ENCODE assay signal across 8 mouse cellular contexts in the genomic region with DNA sequence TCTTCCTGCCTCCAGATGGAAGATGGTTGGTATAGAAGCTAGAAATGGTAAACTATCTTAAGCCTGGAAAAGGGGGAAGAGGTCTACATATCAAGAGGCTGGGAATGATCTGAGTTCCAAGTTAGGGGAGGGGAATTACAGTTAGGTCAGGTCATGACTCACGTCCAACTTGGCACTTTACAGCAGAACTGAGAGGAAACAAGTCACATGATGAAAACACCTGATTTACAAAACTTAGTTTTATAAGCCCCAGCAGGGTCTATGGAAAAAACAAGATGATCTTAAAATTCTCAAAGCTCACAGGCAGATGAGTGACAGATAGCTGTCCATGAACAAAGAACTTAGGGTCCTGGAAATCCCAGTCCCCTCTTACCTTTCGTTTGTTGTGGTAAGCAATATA. TPM values are rescaled to one million over a fixed set of nuclear protein-coding genes. Genes with fewer than 3 reads are reported as not detected.
DNase-seq lines count a peak whose midpoint lies in the region; ATAC-seq and TF ChIP-seq lines count a peak whose summit lies in the region.

No protein-coding gene starts in this region.

- intact Hi-C loops in left cerebral cortex, adult 2 months (cut with DNase I), result no loop called here
- intact Hi-C loops in left cerebral cortex, postnatal 14 days (cut with DNase I), result no loop called here

- H3K4me3 ChIP-seq in left cerebral cortex, adult 2 months, result peak overlapping the region; percentile 73
- peak overlapping the region; percentile 80; the same call in 1 of the 2 replicates for H3K4me3 ChIP-seq in embryonic facial prominence, embryonic 11.5 days (ENCODE audit: low read depth, low read length)
- H3K4me3 ChIP-seq in intestine, embryonic 16.5 days (ENCODE audit: low read length), result peak overlapping the region; percentile 91
- peak overlapping the region; percentile 73 for H3K4me3 ChIP-seq in neural tube, embryonic 14.5 days (ENCODE audit: low read depth, low read length)

- H3K4me2 ChIP-seq in embryonic facial prominence, embryonic 11.5 days (ENCODE audit: low read depth, low read length), result peak overlapping the region; percentile 91
- H3K4me2 ChIP-seq in intestine, embryonic 16.5 days (ENCODE audit: low read depth, low read length), result peak overlapping the region; percentile 78
- peak overlapping the region; percentile 90 for H3K4me2 ChIP-seq in neural tube, embryonic 14.5 days (ENCODE audit: low read depth, low read length)

- H3K9me3 ChIP-seq in embryonic facial prominence, embryonic 11.5 days (replicated peaks; ENCODE audit: control insufficient read depth, low read length), result no peaks in the 10 kb centered on the region
- H3K9me3 ChIP-seq in intestine, embryonic 16.5 days (ENCODE audit: control insufficient read depth, low read length), result no peaks in the 10 kb centered on the region
- no peaks in the 10 kb centered on the region for H3K9me3 ChIP-seq in neural tube, embryonic 14.5 days (ENCODE audit: control insufficient read depth, low read length)

- peaks cover 4% of the 10 kb centered on the region; the same call in 1 of the 2 replicates for H3K4me1 ChIP-seq in embryonic facial prominence, embryonic 11.5 days (ENCODE audit: control insufficient read depth, insufficient read depth, low read length)
- H3K4me1 ChIP-seq in intestine, embryonic 16.5 days (ENCODE audit: control insufficient read depth, insufficient read depth, low read length), result peaks cover 28% of the 10 kb centered on the region
- H3K4me1 ChIP-seq in neural tube, embryonic 14.5 days (ENCODE audit: control insufficient read depth, insufficient read depth, low read length), result peaks cover 28% of the 10 kb centered on the region

- no peak overlapping the region for H3K27ac ChIP-seq in left cerebral cortex, adult 2 months
- H3K27ac ChIP-seq in embryonic facial prominence, embryonic 11.5 days (replicated peaks; ENCODE audit: low read depth, low read length), result no peak overlapping the region
- no peak overlapping the region for H3K27ac ChIP-seq in intestine, embryonic 16.5 days (ENCODE audit: low read length)
- no peak overlapping the region for H3K27ac ChIP-seq in neural tube, embryonic 14.5 days (ENCODE audit: low read depth, low read length)

- 63% methylated on average over 2 of the region's 2 CpGs for WGBS in embryonic facial prominence, embryonic 11.5 days
- 51% methylated on average over 2 of the region's 2 CpGs for WGBS in intestine, embryonic 16.5 days
- WGBS in neural tube, embryonic 14.5 days, result 75% methylated on average over 2 of the region's 2 CpGs

- no peak for DNase-seq in left cerebral cortex, adult 2 months (ENCODE audit: extremely low spot score in 1 of 2, low spot score in 2 of 2)
- no peak for DNase-seq in left cerebral cortex, postnatal 14 days (ENCODE audit: low spot score in 2 of 2)
- DNase-seq in embryonic facial prominence, embryonic 11.5 days (ENCODE audit: low spot score), result no peak
- DNase-seq in ovary, postnatal 14 days (ENCODE audit: low spot score), result no peak
- DNase-seq in left cerebral cortex, adult 11 months (ENCODE audit: low spot score), result no peak
- DNase-seq in gastrocnemius, adult 18-20 months (ENCODE audit: low spot score), result no peak

- TF ChIP-seq CTCF in left cerebral cortex, adult 2 months (IDR thresholded peaks at IDR 0.05), result no peak

- no peaks in the 10 kb centered on the region for H3K27me3 ChIP-seq in embryonic facial prominence, embryonic 11.5 days (ENCODE audit: control insufficient read depth, insufficient read depth, low read length)
- H3K27me3 ChIP-seq in intestine, embryonic 16.5 days (replicated peaks; ENCODE audit: control insufficient read depth, insufficient read depth, low read length), result no peaks in the 10 kb centered on the region
- no peaks in the 10 kb centered on the region for H3K27me3 ChIP-seq in neural tube, embryonic 14.5 days (ENCODE audit: control insufficient read depth, insufficient read depth, low read length)

- no peaks in the 10 kb centered on the region for H3K36me3 ChIP-seq in embryonic facial prominence, embryonic 11.5 days (replicated peaks; ENCODE audit: control insufficient read depth, insufficient read depth, low read depth, low read length)
- H3K36me3 ChIP-seq in intestine, embryonic 16.5 days (ENCODE audit: control insufficient read depth, insufficient read depth, low read length), result 0 out of 2 replicates have a peak, but pooled peaks cover 6% of the 10 kb centered on the region
- H3K36me3 ChIP-seq in neural tube, embryonic 14.5 days (ENCODE audit: control insufficient read depth, insufficient read depth, low read length), result peaks cover 8% of the 10 kb centered on the region; the same call in 1 of the 2 replicates

- no peak for ATAC-seq in embryonic facial prominence, embryonic 11.5 days (replicated peaks; ENCODE audit: insufficient number of reproducible peaks, low FRiP score, low TSS enrichment, low read depth)
- ATAC-seq in intestine, embryonic 16.5 days, result no peak
- ATAC-seq in neural tube, embryonic 14.5 days (ENCODE audit: low read depth), result no peak

- H3K9ac ChIP-seq in embryonic facial prominence, embryonic 11.5 days (replicated peaks; ENCODE audit: low read length), result no peak overlapping the region
- H3K9ac ChIP-seq in intestine, embryonic 16.5 days (ENCODE audit: low read depth, low read length), result peak overlapping the region; percentile 91
- H3K9ac ChIP-seq in neural tube, embryonic 14.5 days (replicated peaks; ENCODE audit: low read depth, low read length), result no peak overlapping the region

RNA-seq across cellular contexts. Expression of a gene that starts 1.6 kb away (rescaled TPM):
- 10 to 100 TPM; 95.1 to 95.5 TPM for total RNA-seq in left cerebral cortex, adult 2 months (2021)
- total RNA-seq in left cerebral cortex, postnatal 14 days (2021), result 10 to 100 TPM; 64.0 to 67.5 TPM
- 31.8 and 35.1 TPM in 2 replicates for polyA plus RNA-seq in embryonic facial prominence, embryonic 11.5 days (2014; fragmentation: Nextera tagmentation; extraction: Ambion mirVana)
- 48.8 and 57.5 TPM in 2 replicates for polyA plus RNA-seq in intestine, embryonic 16.5 days (2015; fragmentation: Nextera tagmentation; extraction: Ambion mirVana)
- polyA plus RNA-seq in neural tube, embryonic 14.5 days (2014; fragmentation: Nextera tagmentation; extraction: Ambion mirVana), result 42.1 and 50.3 TPM in 2 replicates
- total RNA-seq in gastrocnemius, adult 18-20 months (2021), result 10 to 100 TPM; 24.0 to 27.9 TPM

RNA-seq across cellular contexts. Expression of a gene that starts 16.9 kb away (rescaled TPM):
- 10 to 100 TPM; 46.3 to 50.3 TPM for total RNA-seq in left cerebral cortex, adult 2 months (2021)
- total RNA-seq in left cerebral cortex, postnatal 14 days (2021), result 10 to 100 TPM; 41.6 to 43.8 TPM
- 9.5 and 10.1 TPM in 2 replicates for polyA plus RNA-seq in embryonic facial prominence, embryonic 11.5 days (2014; fragmentation: Nextera tagmentation; extraction: Ambion mirVana)
- polyA plus RNA-seq in intestine, embryonic 16.5 days (2015; fragmentation: Nextera tagmentation; extraction: Ambion mirVana), result 41.1 and 44.0 TPM in 2 replicates
- polyA plus RNA-seq in neural tube, embryonic 14.5 days (2014; fragmentation: Nextera tagmentation; extraction: Ambion mirVana), result 3.9 and 5.5 TPM in 2 replicates
- 10 to 100 TPM; 62.7 to 71.1 TPM for total RNA-seq in gastrocnemius, adult 18-20 months (2021)

RNA-seq across cellular contexts. Expression of a gene that starts 16.9 kb away (rescaled TPM):
- total RNA-seq in left cerebral cortex, adult 2 months (2021), result 10 to 100 TPM; 19.1 to 21.3 TPM
- total RNA-seq in left cerebral cortex, postnatal 14 days (2021), result 10 to 100 TPM; 15.9 to 17.3 TPM
- polyA plus RNA-seq in embryonic facial prominence, embryonic 11.5 days (2014; fragmentation: Nextera tagmentation; extraction: Ambion mirVana), result 16.4 and 17.2 TPM in 2 replicates
- 15.6 and 15.8 TPM in 2 replicates for polyA plus RNA-seq in intestine, embryonic 16.5 days (2015; fragmentation: Nextera tagmentation; extraction: Ambion mirVana)
- 17.6 and 17.8 TPM in 2 replicates for polyA plus RNA-seq in neural tube, embryonic 14.5 days (2014; fragmentation: Nextera tagmentation; extraction: Ambion mirVana)
- 1 to 10 TPM; 7.3 to 8.7 TPM for total RNA-seq in gastrocnemius, adult 18-20 months (2021)
